Comparison of ENCODE assay signal across 9 mouse cellular contexts in the genomic region with DNA sequence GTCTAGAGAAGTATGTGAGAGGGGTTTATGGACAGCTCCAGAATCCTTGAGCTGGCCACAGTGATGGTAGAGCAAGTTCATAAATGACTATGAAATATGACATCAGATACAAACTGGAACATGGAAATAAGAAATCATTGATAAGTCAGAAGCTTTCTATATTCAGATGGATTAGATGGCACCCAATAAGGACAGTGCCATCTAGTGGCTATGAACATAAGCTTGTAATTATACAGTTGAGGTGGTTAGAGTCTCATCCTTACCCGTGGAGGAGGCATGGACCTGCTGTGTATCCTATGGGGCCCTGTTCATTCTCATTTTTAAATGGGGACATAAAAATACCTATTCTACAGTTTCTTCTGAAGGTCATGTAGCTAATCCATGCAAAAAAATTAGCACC.
A peak's percentile ranks its signal among the peaks of the same experiment; 100 is the strongest.
DNase-seq lines count a peak whose midpoint lies in the region; ATAC-seq and TF ChIP-seq lines count a peak whose summit lies in the region.
"Had no signal": no experiment of that assay in that cellular context is flagged by ENCODE, and none has a peak within 500 bp of the region (broad histone marks: within the 10 kb centered on the region; RNA-seq: fewer than 3 reads in every experiment).

No protein-coding gene starts in this region.

- H3K27me3 ChIP-seq in midbrain, embryonic 16.5 days (ENCODE audit: control insufficient read depth, insufficient read depth, low read depth, low read length): no peaks in the 10 kb centered on the region
- H3K27me3 ChIP-seq: limb, embryonic 13.5 days had no signal

- no peaks in the 10 kb centered on the region for H3K36me3 ChIP-seq in midbrain, embryonic 16.5 days (ENCODE audit: control insufficient read depth, insufficient read depth, low read length)
- H3K36me3 ChIP-seq: limb, embryonic 13.5 days had no signal

- TF ChIP-seq CTCF in brain, embryonic 14.5 days (IDR thresholded peaks at IDR 0.05; ENCODE audit: borderline replicate concordance, extremely low read depth, insufficient read depth, insufficient read length): peak; percentile 32; the same call in 1 of the 2 replicates

- TF ChIP-seq POLR2A in brain, embryonic 14.5 days (IDR thresholded peaks at IDR 0.05; ENCODE audit: borderline replicate concordance, extremely low read depth, insufficient read depth, insufficient read length, poor library complexity, severe bottlenecking): no peak

- no peaks in the 10 kb centered on the region for H3K9me3 ChIP-seq in midbrain, embryonic 16.5 days (replicated peaks; ENCODE audit: control insufficient read depth, low read length, poor library complexity, severe bottlenecking)
- H3K9me3 ChIP-seq: limb, embryonic 13.5 days had no signal

- ATAC-seq in midbrain, embryonic 16.5 days: no peak

- DNase-seq in kidney, adult 9 months: peak; percentile 58
- no peak for DNase-seq in kidney, postnatal 10 days
- DNase-seq in 3T3-L1 (ENCODE audit: low read depth, low spot score): peak; percentile 13
- peak; percentile 31 for DNase-seq in 416B (ENCODE audit: low read depth)
- DNase-seq in brain, embryonic 14.5 days (ENCODE audit: low read depth): peak; percentile 22
- DNase-seq in right cerebral cortex, adult 18-20 months: no peak

- H3K4me1 ChIP-seq in midbrain, embryonic 16.5 days (ENCODE audit: control insufficient read depth, insufficient read depth, low read length): no peaks in the 10 kb centered on the region
- H3K4me1 ChIP-seq: limb, embryonic 13.5 days had no signal

- no peak overlapping the region for H3K4me3 ChIP-seq in midbrain, embryonic 16.5 days (ENCODE audit: low read depth, low read length)
- H3K4me3 ChIP-seq: limb, embryonic 13.5 days; myocyte had no signal

- no peak overlapping the region for H3K4me2 ChIP-seq in midbrain, embryonic 16.5 days (ENCODE audit: low read length)
- H3K4me2 ChIP-seq: limb, embryonic 13.5 days had no signal

- WGBS in midbrain, embryonic 16.5 days: 26% methylated on average over 1 of the region's 1 CpGs

- no peak overlapping the region for H3K9ac ChIP-seq in midbrain, embryonic 16.5 days (ENCODE audit: low read depth, low read length)
- H3K9ac ChIP-seq: limb, embryonic 13.5 days had no signal

- H3K27ac ChIP-seq in midbrain, embryonic 16.5 days (ENCODE audit: low read length): no peak overlapping the region
- H3K27ac ChIP-seq: limb, embryonic 13.5 days had no signal

Comparison
In these comparisons a context has a peak if more than half of its experiments do, and no peak if none do; other contexts are left out.
1. DNase-seq: peak in kidney, adult 9 months (single experiment), 3T3-L1 (single experiment), 416B (single experiment) and brain, embryonic 14.5 days (single experiment); none in kidney, postnatal 10 days (single experiment) and right cerebral cortex, adult 18-20 months (single experiment).